Mouse (Mus musculus) spleen, postnatal 4 days (tissue): ENCODE data around the gene Higd2a.

Source experiments
- DNase-seq, 2 experiments: peaks; one replicate each; pipeline ENCODE4 v3.0.0; 2022; ENCODE audit warnings: low spot score in 2 of 2

Higd2a gene

DNA sequence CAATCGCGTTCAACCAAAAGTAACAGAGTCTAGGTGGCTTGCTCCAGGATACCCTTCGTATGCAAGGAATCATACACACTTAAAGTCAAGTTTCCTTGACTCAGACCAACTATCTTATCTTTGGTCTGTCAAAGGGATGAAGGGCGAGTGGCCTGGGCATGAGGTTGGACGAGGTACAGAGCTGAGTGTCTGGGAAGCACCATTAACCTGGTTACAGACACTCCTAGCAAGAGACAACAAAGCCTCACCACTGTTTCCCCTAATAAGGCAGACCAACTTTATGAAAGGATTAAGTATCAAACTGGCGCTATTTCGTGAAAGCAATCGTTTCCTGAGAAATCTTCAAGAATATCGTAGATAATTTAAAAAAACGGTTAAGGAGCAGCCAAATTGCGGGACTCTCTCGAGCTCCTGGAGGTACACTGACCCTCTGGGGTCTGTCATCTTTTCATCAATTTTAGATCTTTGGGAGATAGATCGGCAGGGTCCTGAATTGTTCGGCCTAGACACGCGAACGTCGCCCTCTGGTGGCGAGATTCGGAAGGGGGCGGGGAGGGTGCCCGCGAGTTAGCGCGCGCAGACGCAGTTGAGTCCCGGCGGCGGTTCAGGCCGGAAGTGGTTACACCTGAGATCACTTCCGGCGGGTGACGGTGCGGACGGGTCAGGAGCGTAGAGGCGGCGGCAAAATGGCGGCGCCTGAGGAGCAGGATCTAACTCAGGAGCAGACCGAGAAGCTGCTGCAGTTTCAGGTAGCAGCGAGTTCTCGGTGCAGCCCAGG is 31.3 kb downstream of the Higd2a start, which contains the start of gene Faf2:
TSS of gene Faf2 (plus strand) at position 630 of the 778 bp plus-strand sequence.
- DNase-seq = peak; percentile 97 to 100

GRCm38 (mm10) chr13:54621960-54622521 is 32.0 kb downstream of the Higd2a start:
- no peak for DNase-seq

DNA sequence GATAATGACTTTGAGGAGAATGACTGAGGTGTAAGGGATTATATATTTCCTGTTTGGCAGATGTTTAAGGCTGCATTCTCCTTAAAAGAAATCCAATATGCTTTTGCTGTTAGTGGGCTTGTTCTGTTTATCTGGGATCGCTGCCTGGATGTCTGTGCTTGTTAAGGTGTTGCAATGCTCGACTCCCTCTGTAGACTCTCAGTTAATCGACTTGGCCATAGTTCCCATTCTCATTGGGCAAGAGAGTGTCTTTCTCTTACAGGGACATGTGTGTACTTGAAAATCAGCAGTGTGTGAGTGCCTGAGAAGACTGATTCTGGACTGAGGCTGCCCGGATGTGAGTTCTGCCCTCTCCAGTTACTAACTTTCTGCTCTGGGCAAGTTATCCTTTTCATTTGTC is 39.1 kb downstream of the Higd2a start:
- no peak for DNase-seq

DNA sequence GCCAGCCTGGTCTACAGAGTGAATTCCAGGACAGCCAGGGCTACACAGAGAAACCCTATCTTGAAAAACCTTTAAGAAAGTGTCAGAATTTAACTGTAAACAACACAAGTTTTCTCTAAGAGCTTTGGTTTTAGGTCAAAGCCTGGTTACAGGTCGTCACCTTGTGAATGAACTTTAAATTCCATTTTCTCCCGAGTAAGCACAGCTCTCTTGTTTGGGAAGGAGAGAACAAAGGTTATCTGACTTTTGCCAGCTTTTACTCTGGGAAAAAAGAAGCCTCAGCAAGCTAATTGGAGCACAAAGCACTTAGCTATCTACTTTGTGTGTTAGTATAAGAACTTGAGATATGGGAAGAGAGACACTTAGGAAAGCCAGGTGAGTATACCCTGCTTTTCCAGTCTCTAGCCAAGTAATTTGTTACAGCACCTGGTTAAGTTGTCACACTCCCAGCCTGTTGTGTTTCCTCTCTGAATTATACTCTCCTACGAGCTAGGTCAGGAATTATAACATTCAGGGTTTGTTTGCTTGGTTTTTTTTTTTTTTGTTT is 42.8 kb downstream of the Higd2a start:
- DNase-seq = no peak

- no peak for DNase-seq
Observed at GRCm38 (mm10) chr13:54635011-54635410, 45.0 kb downstream of the Higd2a start.
